Mouse (Mus musculus) left cerebral cortex, postnatal 4 days (tissue): Measurements from ENCODE around the gene Gm6882. TPM values are rescaled to one million over a fixed set of nuclear protein-coding genes. Genes with fewer than 3 reads are reported as not detected.
"Not testable (repeated sequence)": the region's sequence is repeated elsewhere in the genome, so short reads cannot be mapped to it uniquely, and the experiment has no call there.

Experiments used
- DNase-seq: peaks from one replicate; pipeline ENCODE4 v3.0.0-alpha.2; 2022
- intact Hi-C: fragments of 180-260 bp; cut with DNase I; formaldehyde crosslinking; loops from one replicate; pipeline ENCODE4 v1.15.1; 2025
- total RNA-seq, 2 experiments: library from RNA; stranded (reverse); gene quantifications; 2 replicates each; pipeline ENCODE4 v1.2.3; 2021

Gm6882 gene
- not detected for total RNA-seq

DNA sequence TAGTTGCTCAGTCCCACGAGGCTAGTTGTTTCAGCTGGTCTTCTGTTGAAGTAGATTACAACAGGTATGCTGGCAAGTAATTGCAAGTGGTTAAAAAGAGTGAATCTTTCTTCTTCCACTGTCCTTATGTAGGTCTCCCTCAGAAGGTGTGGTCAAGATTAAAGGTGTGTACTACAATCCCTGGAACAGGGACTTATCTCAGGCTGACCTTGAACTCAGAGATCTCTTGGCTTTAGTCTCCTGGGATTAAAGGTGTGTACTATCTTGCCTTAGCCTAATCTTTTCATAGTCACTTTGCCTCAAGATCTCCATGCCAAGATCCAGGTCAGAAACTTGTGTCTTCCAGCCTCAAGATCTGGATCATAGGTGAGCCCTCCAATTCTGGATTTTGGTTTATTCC, at the start of gene Gm6882:
Gene Gm6882 (minus strand): TSS at position 101 of the 400 bp plus-strand sequence.
- DNase-seq, intact Hi-C loops: not testable (repeated sequence)

Other genes starting within 250 kb of the Gm6882 start
- not detected for gene Gm5157, start 242.3 kb downstream of the Gm6882 start, total RNA-seq
- gene Vmn1r124, start 172.1 kb downstream of the Gm6882 start, total RNA-seq = not detected
- not detected for gene Vmn1r125, start 160.6 kb downstream of the Gm6882 start, total RNA-seq
- gene Vmn1r126, start 131.3 kb downstream of the Gm6882 start, total RNA-seq = not detected
- not detected for gene Vmn1r127, start 112.9 kb downstream of the Gm6882 start, total RNA-seq
- gene Vmn1r128, start 83.4 kb downstream of the Gm6882 start, total RNA-seq = not detected
- gene Vmn1r129, start 71.5 kb downstream of the Gm6882 start, total RNA-seq = not detected
- gene Vmn1r130, start 79.0 kb upstream of the Gm6882 start, total RNA-seq = not detected
- gene Vmn1r131, start 113.3 kb upstream of the Gm6882 start, total RNA-seq = not detected
- not detected for gene Vmn1r132, start 181.3 kb upstream of the Gm6882 start, total RNA-seq